Mouse (Mus musculus) left cerebral cortex, postnatal 4 days (tissue): ENCODE measurements around the gene Ifngr1. TPM values are rescaled to one million over a fixed set of nuclear protein-coding genes. Genes with fewer than 3 reads are reported as not detected.

Experiments
- DNase-seq: peaks from one replicate; pipeline ENCODE4 v3.0.0-alpha.2; 2022
- intact Hi-C: fragments of 180-260 bp; cut with DNase I; formaldehyde crosslinking; loops from one replicate; pipeline ENCODE4 v1.15.1; 2025
- total RNA-seq, 2 experiments: library from RNA; stranded (reverse); gene quantifications; 2 replicates each; pipeline ENCODE4 v1.2.3; 2021

The Ifngr1 gene
- total RNA-seq, 2 experiments from 2014 or later: 12.4 to 12.5 TPM

DNA sequence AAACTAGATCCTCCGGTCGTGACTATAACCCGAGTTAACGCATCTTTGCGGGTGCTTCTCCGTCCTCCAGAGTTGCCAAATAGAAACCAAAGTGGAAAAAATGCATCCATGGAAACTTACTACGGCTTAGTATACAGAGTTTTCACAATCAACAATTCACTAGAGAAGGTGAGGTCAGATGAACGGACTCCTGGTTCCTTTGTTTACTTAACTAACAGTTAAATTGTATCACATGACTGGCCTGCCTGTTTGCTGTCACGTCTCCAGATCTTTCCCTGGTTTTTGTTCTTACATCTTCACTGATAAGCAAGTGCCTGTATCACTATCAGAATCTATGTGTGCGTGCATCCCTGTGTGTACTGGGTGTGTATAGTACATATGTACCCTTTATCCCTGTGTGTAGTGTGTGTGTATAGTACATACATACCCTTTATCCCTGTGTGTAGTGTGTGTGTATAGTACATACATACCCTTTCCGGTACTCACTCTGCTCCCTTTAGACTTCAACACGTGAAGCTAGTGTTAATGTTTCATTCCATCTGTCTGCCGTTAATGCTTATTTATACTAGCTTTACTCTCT, 40.0 kb downstream of the Ifngr1 start:
- intact Hi-C loops: no loop called here
- DNase-seq: no peak

DNA sequence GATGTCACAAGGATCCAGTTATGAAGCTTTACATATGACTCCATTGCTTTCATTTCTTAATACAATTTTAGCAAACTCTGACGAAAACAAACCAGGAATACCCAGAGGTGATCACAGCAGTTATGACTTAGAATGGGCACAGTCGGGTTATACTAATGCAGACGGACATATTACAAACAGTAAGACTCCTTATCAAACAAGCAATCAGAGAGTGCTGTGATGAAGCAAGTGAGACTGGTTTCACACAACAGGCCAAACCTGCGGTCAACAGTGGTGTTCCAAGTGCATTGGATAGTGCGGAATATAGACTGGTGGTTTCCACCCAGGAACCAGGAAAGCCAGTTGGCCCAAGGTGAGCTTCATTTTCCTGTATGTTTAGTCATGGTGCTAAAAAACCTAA, 47.1 kb downstream of the Ifngr1 start:
- intact Hi-C loops: no loop called here
- no peak for DNase-seq

DNA sequence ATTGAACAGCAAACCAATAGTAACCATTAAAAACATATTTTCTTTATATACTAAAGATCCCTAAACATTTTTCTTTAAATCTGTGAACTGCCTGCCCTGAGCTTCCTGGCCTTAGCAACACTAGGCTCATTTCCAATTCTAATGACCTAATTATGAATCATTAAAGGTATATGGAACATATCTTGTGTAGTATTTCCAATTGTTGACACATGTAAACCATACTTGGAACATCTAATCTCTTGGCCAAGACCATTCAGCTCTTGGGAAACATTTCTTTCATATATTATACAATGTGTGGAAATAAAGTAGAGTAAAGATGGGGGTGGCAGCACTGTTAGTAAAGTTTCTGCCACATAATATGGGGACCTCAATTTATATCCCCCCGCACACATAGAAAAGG, 47.9 kb downstream of the Ifngr1 start:
- intact Hi-C loops: no loop called here
- DNase-seq: no peak

DNA sequence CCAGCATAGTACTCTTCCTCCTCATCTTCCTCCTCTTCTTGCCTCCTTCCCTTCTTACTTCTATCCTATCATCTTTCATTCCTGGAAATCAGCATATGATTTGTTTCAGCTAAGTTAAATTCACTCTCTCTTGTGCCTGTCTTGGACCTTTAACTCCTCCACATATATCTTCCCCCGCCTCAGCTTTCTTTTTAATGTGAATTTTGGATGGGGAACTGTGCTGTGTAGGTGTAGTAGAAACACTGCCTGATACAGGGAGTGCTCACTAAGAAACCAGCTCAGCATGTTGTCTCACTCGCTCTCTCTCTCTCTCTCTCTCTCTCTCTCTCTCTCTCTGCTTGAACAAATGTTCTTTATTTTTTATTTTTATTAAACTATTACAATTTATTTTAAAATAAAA, 53.4 kb downstream of the Ifngr1 start:
- intact Hi-C loops: no loop called here
- DNase-seq: no peak

DNA sequence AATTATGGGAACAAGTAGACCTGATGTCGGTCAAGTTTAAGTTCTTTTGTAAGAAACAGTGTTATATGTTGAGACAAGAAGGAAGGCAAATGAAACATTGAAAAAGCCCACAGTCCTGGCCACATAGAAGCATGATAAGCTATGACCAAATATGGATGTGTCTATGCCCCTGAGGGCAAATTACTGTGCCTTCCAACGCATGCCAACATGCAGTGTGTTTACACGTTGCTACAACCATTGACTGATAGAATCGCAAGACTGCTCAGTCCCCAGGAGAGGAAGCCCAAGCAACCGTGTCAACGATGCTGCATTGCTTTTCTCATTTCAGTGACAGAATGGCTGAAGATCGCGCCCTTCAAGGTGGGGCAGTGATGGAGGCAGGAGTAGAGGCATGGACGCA, 65.7 kb downstream of the Ifngr1 start:
- intact Hi-C loops: no loop called here
- no peak for DNase-seq

Other genes starting within 250 kb of the Ifngr1 start
- gene Olig3, start 235.4 kb upstream of the Ifngr1 start, total RNA-seq: not detected
- gene Il22ra2, start 30.0 kb downstream of the Ifngr1 start, total RNA-seq: not detected
- gene Il20ra, start 120.6 kb downstream of the Ifngr1 start, total RNA-seq: not detected